Mouse (Mus musculus) midbrain, embryonic 14.5 days (tissue): Measurements from ENCODE around the gene Tsr1. TPM values are rescaled to one million over a fixed set of nuclear protein-coding genes. Genes with fewer than 3 reads are reported as not detected.

Source experiments
- ATAC-seq: fragments of 200-750 bp; cut with Nextera tagmentation; 2 replicates; pipeline ENCODE4 v1.8.0; 2017; ENCODE audit warnings: moderate number of reproducible peaks, moderate library complexity; ENCODE audit not compliant: low FRiP score, low TSS enrichment
- DNase-seq: peaks from one replicate; pipeline ENCODE4 v3.0.0-alpha.2; 2015
- H3K27ac ChIP-seq: fragments of 300-500 bp; sonication (generic); replicated peaks from 2 replicates; pipeline ENCODE4 v1.5.1; 2014; ENCODE audit warnings: mild to moderate bottlenecking, low read depth, low read length, moderate library complexity
- H3K27me3 ChIP-seq: fragments of 300-500 bp; sonication (generic); 2 replicates; pipeline ENCODE4 v1.6.1; 2014; ENCODE audit warnings: low read length, control low read depth, mixed read lengths; ENCODE audit not compliant: control insufficient read depth, insufficient read depth
- H3K36me3 ChIP-seq: fragments of 300-500 bp; sonication (generic); 2 replicates; pipeline ENCODE4 v1.6.1; 2014; ENCODE audit warnings: low read length, control low read depth; ENCODE audit not compliant: control insufficient read depth, insufficient read depth
- H3K4me1 ChIP-seq: fragments of 300-500 bp; sonication (generic); 2 replicates; pipeline ENCODE4 v1.6.1; 2014; ENCODE audit warnings: mild to moderate bottlenecking, antibody characterized with exemption, low read length, control low read depth; ENCODE audit not compliant: control insufficient read depth, insufficient read depth
- H3K4me2 ChIP-seq: fragments of 300-500 bp; sonication (generic); 2 replicates; pipeline ENCODE4 v1.6.1; 2014; ENCODE audit warnings: mild to moderate bottlenecking, low read length, moderate library complexity
- H3K4me3 ChIP-seq: fragments of 300-500 bp; sonication (generic); replicated peaks from 2 replicates; pipeline ENCODE4 v1.5.1; 2014; ENCODE audit warnings: low read depth, low read length
- H3K9ac ChIP-seq: fragments of 300-500 bp; sonication (generic); replicated peaks from 2 replicates; pipeline ENCODE4 v1.6.1; 2014; ENCODE audit warnings: mild to moderate bottlenecking, low read length, moderate library complexity
- H3K9me3 ChIP-seq: fragments of 300-500 bp; sonication (generic); 2 replicates; pipeline ENCODE4 v1.6.1; 2016; ENCODE audit warnings: low read length, control low read depth, mixed read lengths; ENCODE audit not compliant: control insufficient read depth
- WGBS: fragments of 180-500 bp; shearing (Covaris S2); extraction: QIAGEN DNeasy Blood & Tissue Kit; methylation state at CpG from one replicate; pipeline ENCODE4 v1.1.7; 2014; 5-methylcytosine and 5-hydroxymethylcytosine counted together
- polyA plus RNA-seq: library from polyadenylated mRNA; unstranded; fragments of >200 nt; fragmentation: Nextera tagmentation; extraction: Ambion mirVana; gene quantifications from 2 replicates; pipeline ENCODE4 v1.2.1, GENCODE M21; 2014

Tsr1 gene
- polyA plus RNA-seq, 1 experiment from 2014 or later = 31.0 TPM

GRCm38 (mm10) chr11:74867181-74867580 lies 30.7 kb upstream of the Tsr1 start:
- 94% methylated on average over 2 of the region's 2 CpGs for WGBS
- Histone ChIP-seq H3K36me3 (peaks cover 42% of the 10 kb centered on the region), H3K27ac (no peak overlapping the region), H3K9me3 (no peaks in the 10 kb centered on the region), H3K4me2 (no peak overlapping the region), H3K9ac (no peak overlapping the region), H3K4me1 (peaks cover 19% of the 10 kb centered on the region), H3K27me3 (no peaks in the 10 kb centered on the region), H3K4me3 (no peak overlapping the region)
- ATAC-seq = no peak
- no peak for DNase-seq

DNA sequence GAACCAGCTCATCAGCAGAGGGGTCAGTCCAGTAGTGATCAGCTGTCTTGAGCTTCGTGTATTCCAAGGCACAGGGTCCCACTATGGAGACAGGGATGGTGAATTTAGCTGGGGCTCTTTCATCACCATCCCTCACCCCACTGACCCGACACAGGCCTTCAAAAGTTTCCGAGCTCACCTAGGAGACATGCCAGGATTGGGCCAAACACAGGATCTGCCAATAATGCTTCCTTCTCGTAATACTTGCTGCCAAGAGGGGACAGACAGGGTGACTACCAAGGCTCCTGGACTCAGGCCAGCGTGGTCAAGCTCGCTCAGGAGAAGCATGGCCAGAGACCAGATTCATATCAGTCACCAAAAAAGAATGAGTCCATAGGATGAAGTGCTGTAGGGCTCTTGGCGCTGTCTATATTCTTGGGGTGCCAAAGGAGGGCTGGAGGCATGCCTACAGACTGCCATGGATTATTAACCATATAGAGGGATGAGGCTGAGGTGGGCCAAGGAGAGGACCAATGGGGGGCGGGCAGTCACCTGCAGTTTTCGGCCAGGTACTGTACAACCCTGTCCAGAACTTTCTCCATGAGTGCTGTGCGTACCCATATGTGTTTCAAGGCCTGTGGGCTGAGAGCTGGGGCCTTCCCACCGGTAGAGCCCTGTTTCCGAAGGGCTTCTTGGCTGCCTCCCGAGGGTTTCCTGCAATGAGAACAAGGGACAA lies 29.7 kb upstream of the Tsr1 start:
- ATAC-seq (no peak), DNase-seq (no peak)
- 92% methylated on average over 13 of the region's 13 CpGs for WGBS

DNA sequence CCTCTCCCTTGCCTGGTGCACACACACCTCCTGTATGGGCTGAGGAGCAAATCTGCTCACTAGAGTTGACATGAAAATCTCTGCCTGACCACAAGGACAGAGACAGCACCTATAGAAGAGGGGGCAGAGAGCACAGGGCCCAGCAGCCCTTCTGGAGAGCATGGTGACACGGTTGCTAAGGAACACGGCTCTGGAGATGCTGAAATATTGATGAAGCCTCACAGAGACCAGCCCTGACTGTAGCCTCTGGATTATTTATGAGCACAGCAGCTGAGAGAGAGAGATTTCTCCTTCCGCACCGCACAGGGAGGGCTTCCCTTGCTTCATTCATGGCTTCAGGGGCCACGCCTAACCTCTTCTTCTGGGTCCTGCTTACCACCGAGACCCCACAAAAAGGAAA lies 28.3 kb upstream of the Tsr1 start:
- peak; percentile 71 for DNase-seq

More for the DNA sequence above, 29.7 kb upstream of the Tsr1 start:
- H3K9me3 ChIP-seq = no peaks in the 10 kb centered on the region
- peaks cover 32% of the 10 kb centered on the region for H3K36me3 ChIP-seq
- H3K4me3 ChIP-seq = no peak overlapping the region
- no peak overlapping the region for H3K9ac ChIP-seq
- H3K27ac ChIP-seq = peak overlapping the region; percentile 82
- H3K4me1 ChIP-seq = peaks cover 20% of the 10 kb centered on the region
- no peak overlapping the region for H3K4me2 ChIP-seq
- H3K27me3 ChIP-seq = no peaks in the 10 kb centered on the region

DNA sequence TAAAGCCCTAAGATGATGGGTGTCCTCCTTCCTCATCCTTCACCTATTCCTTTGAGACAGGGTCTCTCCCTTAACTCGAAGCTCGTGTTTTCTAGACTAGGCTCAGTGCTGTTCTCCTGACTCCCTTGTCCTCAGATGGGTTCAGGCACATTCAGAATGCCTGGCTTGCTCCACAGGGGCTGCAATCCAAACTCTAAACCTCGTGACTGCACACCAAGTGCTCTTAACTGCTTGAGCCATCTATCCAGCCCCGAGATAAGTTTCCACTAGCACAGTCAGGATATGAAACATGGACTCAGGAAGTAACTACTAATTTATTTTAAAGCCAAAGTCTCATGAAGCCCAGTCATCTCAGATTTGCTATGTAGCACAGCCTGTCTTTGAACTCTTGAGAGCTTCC lies 27.3 kb upstream of the Tsr1 start:
- peak overlapping the region; percentile 37 for H3K4me2 ChIP-seq
- peak overlapping the region; percentile 82 for H3K27ac ChIP-seq
- H3K36me3 ChIP-seq = peaks cover 19% of the 10 kb centered on the region
- H3K9me3 ChIP-seq = no peaks in the 10 kb centered on the region
- ATAC-seq (no peak), DNase-seq (no peak)
- H3K9ac ChIP-seq = no peak overlapping the region
- 78% methylated on average over 4 of the region's 4 CpGs for WGBS
- peaks cover 27% of the 10 kb centered on the region for H3K4me1 ChIP-seq
- no peak overlapping the region for H3K4me3 ChIP-seq
- H3K27me3 ChIP-seq = no peaks in the 10 kb centered on the region

More for the DNA sequence above, 28.3 kb upstream of the Tsr1 start:
- H3K27me3 ChIP-seq = no peaks in the 10 kb centered on the region
- peaks cover 24% of the 10 kb centered on the region for H3K4me1 ChIP-seq
- 52% methylated on average over 6 of the region's 6 CpGs for WGBS
- H3K9me3 ChIP-seq = no peaks in the 10 kb centered on the region
- H3K4me2 ChIP-seq = peak overlapping the region; percentile 37
- no peak overlapping the region for H3K9ac ChIP-seq
- H3K4me3 ChIP-seq = no peak overlapping the region
- peak overlapping the region; percentile 82 for H3K27ac ChIP-seq
- ATAC-seq = peak; percentile 72
- H3K36me3 ChIP-seq = peaks cover 27% of the 10 kb centered on the region

DNA sequence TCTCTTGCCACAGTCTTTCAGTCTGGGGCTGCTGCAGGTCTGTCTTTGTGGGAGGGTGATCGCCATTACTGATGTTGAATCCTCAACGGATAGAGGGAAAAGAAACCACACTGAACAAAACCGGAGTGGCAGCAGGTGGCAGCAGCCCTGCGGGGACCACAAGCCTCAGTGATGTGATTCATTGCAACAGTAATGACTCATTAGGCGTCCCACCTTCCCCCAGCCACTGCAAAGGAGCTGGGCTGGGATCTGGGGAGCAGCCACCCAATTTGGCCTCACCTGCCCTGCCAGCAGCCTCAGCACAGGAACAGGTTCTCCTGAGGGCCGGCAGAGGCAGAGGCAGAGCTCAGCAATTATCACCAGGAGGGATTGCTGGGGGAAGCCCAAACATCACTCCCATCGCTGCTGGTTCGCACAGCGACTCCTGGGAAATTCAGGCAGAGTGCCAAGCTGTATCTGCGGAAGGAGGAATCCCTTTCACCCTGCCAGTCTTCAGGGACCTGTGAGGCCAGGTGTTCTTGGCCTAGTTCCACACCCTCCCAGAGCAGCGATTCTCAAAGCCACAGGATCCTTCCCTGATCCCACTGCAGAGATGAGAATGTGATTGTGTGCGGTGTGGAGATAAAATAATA lies 26.8 kb upstream of the Tsr1 start:
- Histone ChIP-seq H3K4me2 (peak overlapping the region; percentile 37; the same call in 1 of the 2 replicates), H3K36me3 (peaks cover 18% of the 10 kb centered on the region), H3K27ac (peak overlapping the region; percentile 82), H3K9me3 (no peaks in the 10 kb centered on the region), H3K4me1 (peaks cover 29% of the 10 kb centered on the region), H3K9ac (0 out of 2 replicates have a peak overlapping the region, but pooled peaks have one; percentile 12), H3K27me3 (no peaks in the 10 kb centered on the region), H3K4me3 (no peak overlapping the region)
- ATAC-seq (0 out of 2 replicates have a peak, but pooled peaks have one; percentile 12), DNase-seq (peak; percentile 64)
- 16% methylated on average over 12 of the region's 12 CpGs for WGBS

GRCm38 (mm10) chr11:74874630-74875029 lies 23.2 kb upstream of the Tsr1 start:
- ATAC-seq = no peak
- Histone ChIP-seq H3K4me1 (peaks cover 47% of the 10 kb centered on the region), H3K4me3 (no peak overlapping the region), H3K27ac (no peak overlapping the region), H3K27me3 (no peaks in the 10 kb centered on the region), H3K9me3 (no peaks in the 10 kb centered on the region), H3K4me2 (no peak overlapping the region), H3K9ac (no peak overlapping the region), H3K36me3 (no peaks in the 10 kb centered on the region)
- WGBS = 64% methylated on average over 3 of the region's 3 CpGs
- no peak for DNase-seq

- no peak overlapping the region for H3K4me3 ChIP-seq
- WGBS = 0% methylated on average over 9 of the region's 9 CpGs
Observed at GRCm38 (mm10) chr11:74876801-74877200, 21.1 kb upstream of the Tsr1 start.

DNA sequence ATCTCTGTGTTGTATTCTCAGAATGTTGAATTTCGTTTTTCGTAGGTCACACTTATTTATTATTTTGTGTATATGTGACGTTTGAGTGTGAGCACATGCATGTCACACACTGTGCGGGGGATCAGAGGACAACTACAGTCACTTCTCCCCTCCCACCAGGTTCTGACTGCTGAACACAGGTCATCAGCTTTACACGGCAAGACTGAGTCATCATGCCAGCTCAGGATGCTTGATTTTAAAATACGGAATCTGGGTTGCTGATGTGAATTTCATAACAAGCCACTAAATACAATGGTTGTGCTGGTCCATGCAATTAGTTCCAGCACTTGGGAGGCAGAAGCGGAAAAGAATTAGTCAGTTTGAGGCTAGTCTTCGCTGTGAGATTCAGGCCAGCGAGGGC lies 16.9 kb upstream of the Tsr1 start:
- H3K27ac ChIP-seq = no peak overlapping the region
- whole genome bisulfite sequencing = 89% methylated on average over 9 of the region's 9 CpGs
- no peaks in the 10 kb centered on the region for H3K9me3 ChIP-seq
- peaks cover 19% of the 10 kb centered on the region for H3K4me1 ChIP-seq
- ATAC-seq = no peak
- no peak overlapping the region for H3K4me2 ChIP-seq
- peaks cover 12% of the 10 kb centered on the region for H3K36me3 ChIP-seq
- H3K27me3 ChIP-seq = no peaks in the 10 kb centered on the region
- no peak overlapping the region for H3K9ac ChIP-seq
- no peak overlapping the region for H3K4me3 ChIP-seq
- no peak for DNase-seq

More at GRCm38 (mm10) chr11:74876801-74877200, 21.1 kb upstream of the Tsr1 start:
- peak; percentile 86 for DNase-seq
- H3K9me3 ChIP-seq = no peaks in the 10 kb centered on the region
- H3K4me2 ChIP-seq = peak overlapping the region; percentile 41
- no peak overlapping the region for H3K9ac ChIP-seq
- H3K4me1 ChIP-seq = peaks cover 31% of the 10 kb centered on the region
- ATAC-seq = peak; percentile 88
- no peaks in the 10 kb centered on the region for H3K27me3 ChIP-seq
- H3K27ac ChIP-seq = peak overlapping the region; percentile 80
- H3K36me3 ChIP-seq = no peaks in the 10 kb centered on the region
